Mouse (Mus musculus) gastrocnemius, postnatal 10 days (tissue): Measurements from ENCODE around the gene Sstr3. TPM values are rescaled to one million over a fixed set of nuclear protein-coding genes. Genes with fewer than 3 reads are reported as not detected.

Source experiments
- DNase-seq: peaks from one replicate; pipeline ENCODE4 v3.0.0; 2021; ENCODE audit warnings: mixed read lengths
- total RNA-seq, 2 experiments: library from RNA; stranded (reverse); gene quantifications; 2 replicates each; pipeline ENCODE4 v1.2.3; 2021

Sstr3 gene
- total RNA-seq, 2 experiments from 2014 or later: 0.40 TPM; not detected in 1

DNA sequence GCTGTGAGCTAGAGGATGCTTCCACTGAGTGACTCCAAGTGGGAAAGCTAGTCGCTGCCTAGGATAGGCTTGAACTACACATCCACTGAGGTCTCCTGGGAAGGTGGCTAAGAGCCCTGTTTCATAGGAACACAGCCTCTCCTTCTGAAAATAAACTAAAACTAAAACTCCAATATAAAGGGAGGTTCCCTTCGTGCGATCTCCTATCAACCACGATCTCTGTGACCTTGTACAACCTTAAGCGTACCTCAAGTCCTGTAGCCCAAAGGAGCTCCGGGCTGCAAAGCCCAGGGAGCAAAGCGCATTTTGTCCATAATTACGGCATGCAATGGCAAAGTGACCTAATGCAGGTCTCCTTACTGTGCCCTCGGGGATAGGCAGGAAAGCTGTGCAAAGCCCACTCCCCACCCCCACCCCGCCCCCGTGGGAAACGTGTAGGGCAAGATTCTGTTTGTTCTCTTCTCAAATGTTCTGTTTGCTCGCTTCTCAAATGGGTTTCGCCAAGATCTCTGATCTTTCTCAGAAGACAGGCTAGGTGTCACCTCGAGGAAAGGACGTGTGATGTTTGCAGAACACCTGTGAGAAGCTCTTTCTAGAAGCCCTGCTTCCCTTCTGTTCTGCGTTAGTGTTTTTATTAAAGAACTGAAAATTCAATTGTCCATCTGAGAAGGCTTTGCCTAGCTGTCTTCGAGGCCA, 41.9 kb downstream of the Sstr3 start:
- no peak for DNase-seq

DNA sequence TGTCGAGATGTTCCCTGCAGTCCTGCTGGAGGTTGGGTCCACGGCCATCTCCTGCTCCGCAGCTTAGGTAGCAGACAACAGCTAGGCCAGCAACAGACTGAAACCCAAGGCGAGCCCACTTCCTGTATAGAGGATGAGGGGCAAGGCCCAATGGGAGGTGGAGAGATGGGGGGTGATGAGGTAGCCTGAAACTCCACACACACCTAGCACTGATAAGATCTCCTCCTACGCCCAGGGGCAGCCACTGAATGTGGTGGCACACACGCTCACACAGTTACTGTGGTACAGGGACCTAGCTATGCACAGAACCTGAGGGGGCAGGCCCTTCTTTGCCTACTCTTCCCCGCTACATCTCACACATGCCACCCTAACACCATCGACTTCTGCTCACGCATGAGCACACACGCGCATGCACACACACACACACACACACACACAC, 49.5 kb downstream of the Sstr3 start, which contains the start of gene Il2rb:
Il2rb (minus strand) TSS at position 304 of the 439 bp plus-strand sequence.
- no peak for DNase-seq

DNA sequence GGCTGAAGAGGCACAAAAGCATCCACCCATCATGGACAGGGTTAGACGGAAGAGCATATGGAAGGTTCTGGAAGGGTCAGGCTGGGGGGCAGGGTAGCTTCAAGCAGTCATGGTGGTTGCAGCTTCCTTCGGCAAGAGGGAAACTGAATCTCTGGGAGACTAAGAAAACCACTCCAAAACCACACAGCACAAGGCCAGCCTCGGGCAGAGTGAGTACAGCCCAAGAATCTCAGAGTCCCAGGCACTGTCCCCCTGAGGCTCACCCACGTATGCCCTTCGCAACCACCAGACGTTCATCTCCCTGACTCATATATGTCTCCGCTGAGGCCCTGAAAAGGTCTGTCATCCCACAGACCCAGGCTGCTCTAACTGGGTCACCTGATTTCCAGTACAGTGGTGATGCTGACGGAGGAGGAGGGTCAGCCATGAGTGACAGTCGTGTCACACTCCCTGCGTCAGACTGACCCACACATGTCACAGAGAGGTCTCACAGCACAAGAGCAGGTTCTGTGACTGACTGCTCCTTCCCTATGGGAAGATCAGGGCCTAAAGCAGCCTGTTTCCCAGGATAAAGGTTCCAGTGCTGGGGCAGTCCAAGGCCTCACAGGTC, 51.0 kb downstream of the Sstr3 start:
- DNase-seq: no peak

- DNase-seq: no peak
These were observed 53.2 kb downstream of the Sstr3 start for GRCm38 (mm10) chr15:78491301-78491700.

DNA sequence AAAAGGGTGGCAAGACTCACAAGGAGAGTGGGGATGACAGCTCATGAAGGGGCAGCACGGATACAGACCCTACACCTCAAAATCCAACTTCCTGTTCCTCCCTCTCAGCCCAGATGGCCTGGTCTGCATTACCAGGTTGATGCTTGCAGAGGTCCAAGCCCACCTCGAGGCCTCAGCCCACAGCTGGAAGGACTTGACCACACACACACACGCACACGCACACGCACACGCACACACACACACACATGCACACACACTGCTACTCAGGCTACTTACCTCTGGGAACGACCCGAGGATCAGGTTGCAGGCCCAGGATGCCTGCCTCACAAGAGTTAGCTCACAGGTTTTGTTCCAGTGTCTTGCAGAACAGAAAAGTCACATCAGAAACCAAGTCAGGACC, 54.6 kb downstream of the Sstr3 start:
- no peak for DNase-seq

DNA sequence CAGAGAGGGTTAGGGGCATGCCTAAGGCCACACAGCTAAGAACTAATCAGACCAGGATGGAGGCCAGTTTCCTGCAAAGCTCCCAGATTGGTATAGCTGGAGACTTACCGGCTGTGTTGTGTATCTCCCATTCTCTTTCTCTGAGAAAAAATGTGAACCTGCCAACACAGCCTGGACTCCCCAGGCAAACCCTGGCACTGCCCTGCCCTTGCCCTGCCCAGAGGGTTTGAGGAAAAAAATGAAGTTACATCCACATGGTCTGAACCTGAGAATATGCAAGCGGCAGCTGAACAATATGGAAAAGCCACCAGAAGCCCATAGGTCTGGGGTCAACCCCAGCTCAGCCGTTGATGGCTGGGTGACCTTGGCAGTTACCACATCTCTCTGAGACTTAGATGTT, 55.2 kb downstream of the Sstr3 start:
- DNase-seq: no peak

DNA sequence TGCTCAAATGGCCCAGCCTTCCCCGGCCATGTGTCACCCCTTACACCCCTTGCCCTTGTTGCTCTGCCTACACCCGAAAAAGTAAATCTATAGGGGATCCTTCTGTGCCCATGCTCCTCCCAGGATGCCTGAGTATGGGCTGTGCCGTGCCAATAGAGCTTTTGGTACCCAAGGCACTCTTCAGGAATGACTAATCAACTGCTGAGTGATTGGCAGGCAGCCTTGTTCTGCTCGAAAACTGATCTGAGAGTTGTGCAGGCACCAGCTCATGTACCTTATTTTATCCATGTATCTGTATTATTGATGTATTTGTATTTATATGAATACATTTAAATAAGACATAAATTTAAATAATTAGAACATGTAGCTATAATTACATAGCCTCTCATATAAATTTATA, 57.4 kb downstream of the Sstr3 start:
- no peak for DNase-seq

Other genes with a start within 250 kb of the Sstr3 start
- 1 to 10 TPM; 2.3 to 2.4 TPM for gene Csf2rb2, start 239.0 kb downstream of the Sstr3 start, total RNA-seq
- gene Csf2rb, start 218.9 kb downstream of the Sstr3 start, total RNA-seq: 1 to 10 TPM; 4.0 to 4.4 TPM
- gene Tex33, start 148.8 kb downstream of the Sstr3 start, total RNA-seq: not detected
- 10 to 100 TPM; 18.0 to 23.3 TPM for gene Tst, start 138.8 kb downstream of the Sstr3 start, total RNA-seq
- gene Mpst, start 138.3 kb downstream of the Sstr3 start, total RNA-seq: 10 to 100 TPM; 34.6 to 40.5 TPM
- 10 to 100 TPM; 48.7 to 62.2 TPM for gene Kctd17, start 116.1 kb downstream of the Sstr3 start, total RNA-seq
- gene Tmprss6, start 76.1 kb downstream of the Sstr3 start, total RNA-seq: under 1 TPM in 1 of 2 experiments, not detected in 1; 0.38 TPM
- under 1 TPM in 1 of 2 experiments, not detected in 1; 0.18 TPM for gene Il2rb, start 49.4 kb downstream of the Sstr3 start, total RNA-seq
- 10 to 100 TPM; 53.5 to 58.3 TPM for gene C1qtnf6, start 13.3 kb downstream of the Sstr3 start, total RNA-seq
- gene Rac2, start 28.1 kb upstream of the Sstr3 start, total RNA-seq: 10 to 100 TPM in 1 of 2 experiments, 1 to 10 TPM in 1; 1.7 to 12.4 TPM
- gene Cyth4, start 52.4 kb upstream of the Sstr3 start, total RNA-seq: 1 to 10 TPM; 3.1 to 7.7 TPM
- under 1 TPM; 0.20 to 0.23 TPM for gene Elfn2, start 174.1 kb upstream of the Sstr3 start, total RNA-seq
- gene Mfng, start 228.8 kb upstream of the Sstr3 start, total RNA-seq: 1 to 10 TPM; 7.9 to 9.5 TPM